Mouse (Mus musculus): ENCODE data around the gene Mfsd6.

- TF ChIP-seq GATA1 (IDR thresholded peaks at IDR 0.05; ENCODE audit: borderline replicate concordance, low read length) = no peak
- no peak for TF ChIP-seq TAL1 (conservative IDR thresholded peaks at IDR 0.05; ENCODE audit: low read depth, low read length)
- no peak for TF ChIP-seq CTCF (IDR thresholded peaks at IDR 0.05; ENCODE audit: low read depth, low read length)
Measured at GRCm38 (mm10) chr1:52687636-52688035, 39.6 kb downstream of the Mfsd6 start.
